Mouse (Mus musculus) inflammation-experienced regulatory T-cells (primary cell): ENCODE results near the gene Kdm1a. TPM values are rescaled to one million over a fixed set of nuclear protein-coding genes. Genes with fewer than 3 reads are reported as not detected.

ENCODE experiments used
- polyA plus RNA-seq, 2 experiments: library from polyadenylated mRNA; unstranded; fragments of 100-300 nt; shearing (Covaris generic); gene quantifications; one replicate each; pipeline ENCODE4 v1.2.1; 2017

Kdm1a gene
- polyA plus RNA-seq, result 10 to 100 TPM; 84.9 to 86.1 TPM

DNA sequence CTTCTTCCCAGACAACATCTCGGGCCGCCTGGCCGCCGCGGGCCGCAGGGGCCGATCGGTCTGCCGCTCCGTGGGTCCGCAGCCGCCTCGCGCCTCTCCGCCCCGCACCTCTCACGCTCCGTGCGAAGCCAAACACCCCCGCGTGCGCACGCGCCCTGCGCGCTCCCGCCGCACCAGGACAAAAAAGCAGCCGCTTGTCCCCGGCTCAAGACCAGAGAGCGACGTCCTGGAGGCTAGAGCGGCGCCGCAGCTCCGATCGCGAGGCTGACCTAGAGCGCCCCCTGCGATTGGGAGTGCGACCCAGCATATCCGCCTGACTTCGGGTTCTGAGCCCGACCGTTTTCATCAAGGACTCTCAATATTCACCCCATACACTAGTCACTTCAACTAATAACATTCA, at the start of gene Kdm1a:
TSS of gene Kdm1a (minus strand) at position 156 of the 400 bp plus-strand sequence.

DNA sequence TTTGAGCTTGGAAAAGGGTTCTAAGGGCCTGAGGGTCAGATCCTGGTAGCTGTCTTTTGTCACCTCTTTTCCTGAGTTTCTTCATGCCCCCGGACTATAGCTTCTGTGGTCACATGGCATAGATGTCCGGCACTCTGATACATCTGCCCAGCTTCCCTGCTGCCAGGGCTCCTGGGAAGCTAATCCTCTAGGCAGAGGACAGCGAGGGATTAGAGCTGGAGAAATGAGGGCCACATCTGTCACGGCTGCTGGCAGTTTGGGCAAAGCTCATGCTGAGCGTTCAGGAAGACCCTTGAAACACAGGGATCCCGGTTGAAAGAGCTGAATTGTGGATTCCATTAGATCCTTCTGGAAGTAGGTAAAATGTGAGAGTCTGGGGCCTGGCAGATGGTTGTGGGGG, 19.9 kb upstream of the Kdm1a start, which contains the start of gene Lactbl1:
TSS of gene Lactbl1 (plus strand) at position 234 of the 400 bp plus-strand sequence.

GRCm38 (mm10) chr4:136610387-136610856, 7.9 kb upstream of the Kdm1a start, which contains the start of gene Tex46:
Gene Tex46 (plus strand): TSS chr4:136610437.

Other genes starting within 250 kb of the Kdm1a start
- gene Htr1d, start 179.2 kb downstream of the Kdm1a start, polyA plus RNA-seq, result 1 to 10 TPM in 1 of 2 experiments, under 1 TPM in 1; 0.58 to 1.9 TPM
- gene 6030445D17Rik, start 140.5 kb downstream of the Kdm1a start, polyA plus RNA-seq, result under 1 TPM in 1 of 2 experiments, not detected in 1; 0.45 TPM
- 1 to 10 TPM; 4.4 to 8.5 TPM for gene Luzp1, start 133.0 kb downstream of the Kdm1a start, polyA plus RNA-seq
- under 1 TPM in 1 of 2 experiments, not detected in 1; 0.71 TPM for gene Tex46, start 7.7 kb upstream of the Kdm1a start, polyA plus RNA-seq
- under 1 TPM; 0.05 to 0.18 TPM for gene Lactbl1, start 19.9 kb upstream of the Kdm1a start, polyA plus RNA-seq
- gene Ephb2, start 233.3 kb upstream of the Kdm1a start, polyA plus RNA-seq, result 1 to 10 TPM in 1 of 2 experiments, under 1 TPM in 1; 0.12 to 2.1 TPM